Mouse (Mus musculus) cerebellum, postnatal 4 days (tissue): ENCODE data around the gene Gm3164.
"Not testable (repeated sequence)": the region's sequence is repeated elsewhere in the genome, so short reads cannot be mapped to it uniquely, and the experiment has no call there.

Experiments used
- DNase-seq, 2 experiments: peaks; one replicate each; pipeline ENCODE4 v3.0.0; 2022; ENCODE audit warnings: low spot score in 2 of 2, mixed read lengths in 1 of 2

The Gm3164 gene

GRCm38 (mm10) chr14:4414965-4415835, at the start of gene Gm3164:
TSS of gene Gm3164 (plus strand) at chr14:4415448.
- DNase-seq: peak; percentile 54

- not testable (repeated sequence) for DNase-seq
Measured at GRCm38 (mm10) chr14:4368991-4369390, 46.3 kb upstream of the Gm3164 start.

GRCm38 (mm10) chr14:4369691-4370090, 45.6 kb upstream of the Gm3164 start:
- DNase-seq: peak in 1 of 2 experiments; percentile 6

- not testable (repeated sequence) for DNase-seq
Measured at GRCm38 (mm10) chr14:4377871-4378270, 37.4 kb upstream of the Gm3164 start.

GRCm38 (mm10) chr14:4385606-4386005, 29.6 kb upstream of the Gm3164 start:
- DNase-seq: not testable (repeated sequence)

- DNase-seq: not testable (repeated sequence)
Measured at GRCm38 (mm10) chr14:4392841-4393530, 22.3 kb upstream of the Gm3164 start.

GRCm38 (mm10) chr14:4397226-4397625, 18.0 kb upstream of the Gm3164 start, which contains the start of gene Gm3159:
TSS of gene Gm3159 (plus strand) at chr14:4397526.
- not testable (repeated sequence) for DNase-seq

GRCm38 (mm10) chr14:4398624-4399023, 16.6 kb upstream of the Gm3164 start:
- DNase-seq: not testable (repeated sequence)

- peak in 1 of 2 experiments; percentile 32 for DNase-seq
Measured at GRCm38 (mm10) chr14:4400115-4400789, 15.0 kb upstream of the Gm3164 start.

GRCm38 (mm10) chr14:4401245-4401644, 14.0 kb upstream of the Gm3164 start:
- not testable (repeated sequence) for DNase-seq

GRCm38 (mm10) chr14:4403840-4404239, 11.4 kb upstream of the Gm3164 start:
- DNase-seq: not testable (repeated sequence)

- DNase-seq: not testable (repeated sequence)
Measured at GRCm38 (mm10) chr14:4409939-4410338, 5.3 kb upstream of the Gm3164 start.

GRCm38 (mm10) chr14:4430692-4431091, 15.4 kb downstream of the Gm3164 start, which contains the start of gene Gm3173:
TSS of gene Gm3173 (plus strand) at chr14:4430992.
- DNase-seq: not testable (repeated sequence)

- not testable (repeated sequence) for DNase-seq
Measured at GRCm38 (mm10) chr14:4481445-4481844, 66.2 kb downstream of the Gm3164 start, which contains the start of gene Gm3182. TSS of gene Gm3182 (plus strand) at chr14:4481745.
